Mouse (Mus musculus): ENCODE results near the gene Uso1. TPM values are rescaled to one million over a fixed set of nuclear protein-coding genes. Genes with fewer than 3 reads are reported as not detected.
A peak's percentile ranks its signal among the peaks of the same experiment; 100 is the strongest.

The Uso1 gene
- 40.7 and 51.6 TPM in 2 replicates for total RNA-seq (2012; rRNA removed)

DNA sequence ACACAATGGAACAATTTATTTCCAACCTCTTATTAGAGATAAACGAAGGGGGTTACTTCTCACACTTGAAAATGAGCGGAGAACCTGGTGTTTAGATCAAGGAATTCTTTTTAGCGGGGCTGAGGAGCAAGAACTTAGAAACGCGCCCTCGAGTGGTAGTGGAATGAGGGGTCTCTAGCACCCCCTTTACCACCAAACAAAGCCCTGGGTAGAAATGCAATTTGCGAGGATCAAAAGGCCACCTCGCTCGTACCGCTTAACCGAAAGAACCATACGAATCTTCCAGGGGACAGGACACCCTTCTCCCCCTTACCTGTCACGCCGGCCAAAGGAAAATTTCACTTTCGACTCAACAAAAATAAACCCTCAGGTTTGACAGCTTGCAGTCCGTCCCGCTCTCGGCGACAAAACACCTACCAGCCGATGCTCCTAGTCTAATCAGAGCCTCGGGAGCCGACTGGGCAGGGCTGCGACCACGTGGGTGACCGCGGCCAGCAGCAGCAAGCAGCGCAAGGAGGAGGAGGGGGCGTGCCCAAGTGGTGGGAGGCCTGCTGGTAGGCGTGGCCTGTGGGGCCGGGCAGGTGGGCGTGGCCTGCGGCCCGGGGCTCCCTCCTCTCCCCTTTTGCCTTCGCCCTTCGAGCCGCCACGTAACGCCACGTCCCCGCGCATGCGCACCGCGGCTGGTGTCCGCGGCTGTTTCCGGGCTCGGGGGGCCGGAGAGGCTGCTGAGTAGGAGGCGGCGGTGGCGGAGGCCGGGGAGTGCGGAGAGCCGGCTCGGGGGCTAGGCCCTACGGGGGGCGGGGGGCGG, at the start of gene Uso1:
Uso1 (plus strand) TSS at position 700 of the 808 bp plus-strand sequence.
- Histone ChIP-seq H3K9ac (ENCODE audit: insufficient read depth, low read depth, low read length, poor library complexity, severe bottlenecking) (peak within 1 kb of the TSS; percentile 81), H3K4me3 (ENCODE audit: insufficient read depth in 1 of 2, low read depth in 1 of 2, low read length in 2 of 2, poor library complexity in 1 of 2, severe bottlenecking in 1 of 2) (peak within 1 kb of the TSS; percentile 78 to 84), H3K36me3 (ENCODE audit: control insufficient read depth, insufficient read depth, low read length, poor library complexity, severe bottlenecking) (no peaks in the 10 kb centered on the region), H3K9me3 (ENCODE audit: control insufficient read depth, insufficient read depth, low read depth, low read length) (no peaks in the 10 kb centered on the region), H3K4me1 (ENCODE audit: control insufficient read depth in 2 of 2, insufficient read depth in 2 of 2, low read length in 2 of 2, poor library complexity in 1 of 2) (peaks cover 2 to 11% of the 10 kb centered on the region in 2 experiments; a peak in 3 of 4 replicates), H3K27ac (ENCODE audit: insufficient read depth, low read depth, low read length, poor library complexity, severe bottlenecking) (no peak within 1 kb of the TSS)
- TF ChIP-seq HCFC1 (IDR thresholded peaks at IDR 0.05; ENCODE audit: borderline replicate concordance, insufficient read depth, low read length) (no peak), CHD2 (IDR thresholded peaks at IDR 0.05; ENCODE audit: low read depth, low read length) (no peak), MAFK (IDR thresholded peaks at IDR 0.05; ENCODE audit: insufficient read depth, low read depth, low read length) (no peak), ZNF384 (IDR thresholded peaks at IDR 0.05; ENCODE audit: low read depth, low read length) (no peak), ZC3H11A (IDR thresholded peaks at IDR 0.05; ENCODE audit: borderline replicate concordance, low read depth, low read length) (no peak)
- in situ Hi-C loops (cut with MboI; ENCODE audit: low sequenced_read_pairs in 2 of 2, unreplicated experiment in 2 of 2), result no loop called here
- DNase-seq (ENCODE audit: low read depth, low spot score), result peak; percentile 90

DNA sequence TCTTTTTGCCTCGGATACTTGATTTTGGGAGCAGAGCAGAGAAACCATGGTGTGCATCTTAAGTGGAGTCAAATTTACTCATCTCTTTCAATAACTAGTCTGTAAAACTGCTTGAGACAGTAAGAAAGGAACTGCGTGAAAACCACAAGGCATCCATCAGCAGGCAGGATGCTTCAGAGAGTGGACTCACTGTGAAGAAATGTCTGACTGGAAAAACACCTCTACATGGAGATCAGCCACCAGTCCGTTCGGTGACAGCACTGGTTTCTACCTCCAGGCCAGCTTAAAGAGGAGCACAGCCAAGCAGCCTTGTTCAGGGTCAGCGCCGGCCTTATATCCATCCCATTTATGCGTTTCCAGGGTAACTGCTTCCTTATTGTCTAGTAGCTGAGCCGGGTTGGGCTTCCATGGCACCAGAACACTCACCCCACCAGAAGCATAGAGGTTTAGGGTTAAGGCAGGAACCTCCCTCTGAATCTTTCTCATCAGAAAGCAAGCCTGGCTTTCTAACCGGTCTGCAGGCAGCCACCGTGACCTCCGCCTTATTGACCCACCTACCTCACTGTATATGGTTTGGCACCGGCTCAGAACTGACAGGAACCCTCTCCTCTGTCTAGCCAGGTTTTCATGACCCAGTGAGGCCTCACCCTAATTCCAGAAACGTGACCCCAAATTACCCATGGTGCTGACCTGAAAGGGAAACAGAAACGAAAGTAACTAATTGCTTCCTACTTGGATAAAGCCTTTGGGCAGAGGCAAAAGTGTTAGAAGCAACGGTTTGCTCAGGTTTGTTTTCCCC, 44.3 kb upstream of the Uso1 start:
- Histone ChIP-seq H3K9ac (ENCODE audit: insufficient read depth, low read depth, low read length, poor library complexity, severe bottlenecking) (no peak overlapping the region), H3K4me1 (ENCODE audit: control insufficient read depth in 2 of 2, insufficient read depth in 2 of 2, low read length in 2 of 2, poor library complexity in 1 of 2) (peaks cover 8 to 10% of the 10 kb centered on the region in 2 experiments; a peak in 2 of 4 replicates), H3K4me3 (ENCODE audit: insufficient read depth in 1 of 2, low read depth in 1 of 2, low read length in 2 of 2, poor library complexity in 1 of 2, severe bottlenecking in 1 of 2) (no peak overlapping the region), H3K27ac (ENCODE audit: insufficient read depth, low read depth, low read length, poor library complexity, severe bottlenecking) (no peak overlapping the region), H3K36me3 (ENCODE audit: control insufficient read depth, insufficient read depth, low read length, poor library complexity, severe bottlenecking) (no peaks in the 10 kb centered on the region), H3K9me3 (ENCODE audit: control insufficient read depth, insufficient read depth, low read depth, low read length) (no peaks in the 10 kb centered on the region)
- in situ Hi-C loops (cut with MboI; ENCODE audit: low sequenced_read_pairs in 2 of 2, unreplicated experiment in 2 of 2), result no loop called here
- no peak for DNase-seq (ENCODE audit: low read depth, low spot score)
- TF ChIP-seq ZC3H11A (IDR thresholded peaks at IDR 0.05; ENCODE audit: borderline replicate concordance, low read depth, low read length), result no peak

DNA sequence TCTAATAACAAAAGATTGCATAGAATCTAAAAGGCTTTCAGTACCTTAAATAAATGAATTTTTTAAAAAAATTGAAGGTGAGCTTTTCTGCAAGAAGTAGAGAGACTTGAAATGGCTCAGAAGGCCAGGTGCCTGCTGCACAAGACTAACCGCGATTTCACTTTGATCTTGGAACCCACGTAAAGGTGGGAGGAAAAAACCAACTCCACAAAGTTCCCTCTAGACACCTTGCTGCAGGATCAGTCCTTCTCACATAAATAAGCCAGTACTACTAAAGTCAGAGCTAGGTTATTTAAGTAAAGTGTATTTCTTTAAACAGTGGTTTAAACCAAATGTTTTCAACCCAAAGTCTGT, 43.7 kb upstream of the Uso1 start:
- DNase-seq (ENCODE audit: low read depth, low spot score), result no peak
- no peak overlapping the region for H3K4me3 ChIP-seq (ENCODE audit: insufficient read depth in 1 of 2, low read depth in 1 of 2, low read length in 2 of 2, poor library complexity in 1 of 2, severe bottlenecking in 1 of 2)
- no peak overlapping the region for H3K27ac ChIP-seq (ENCODE audit: insufficient read depth, low read depth, low read length, poor library complexity, severe bottlenecking)
- TF ChIP-seq CHD2 (IDR thresholded peaks at IDR 0.05; ENCODE audit: low read depth, low read length) (no peak), HCFC1 (IDR thresholded peaks at IDR 0.05; ENCODE audit: borderline replicate concordance, insufficient read depth, low read length) (no peak)
- no peak overlapping the region for H3K9ac ChIP-seq (ENCODE audit: insufficient read depth, low read depth, low read length, poor library complexity, severe bottlenecking)
- no peaks in the 10 kb centered on the region for H3K9me3 ChIP-seq (ENCODE audit: control insufficient read depth, insufficient read depth, low read depth, low read length)
- in situ Hi-C loops (cut with MboI; ENCODE audit: low sequenced_read_pairs in 2 of 2, unreplicated experiment in 2 of 2), result no loop called here
- H3K4me1 ChIP-seq (ENCODE audit: control insufficient read depth in 2 of 2, insufficient read depth in 2 of 2, low read length in 2 of 2, poor library complexity in 1 of 2), result peaks cover 12 to 13% of the 10 kb centered on the region in 2 experiments; a peak in 3 of 4 replicates
- no peaks in the 10 kb centered on the region for H3K36me3 ChIP-seq (ENCODE audit: control insufficient read depth, insufficient read depth, low read length, poor library complexity, severe bottlenecking)

DNA sequence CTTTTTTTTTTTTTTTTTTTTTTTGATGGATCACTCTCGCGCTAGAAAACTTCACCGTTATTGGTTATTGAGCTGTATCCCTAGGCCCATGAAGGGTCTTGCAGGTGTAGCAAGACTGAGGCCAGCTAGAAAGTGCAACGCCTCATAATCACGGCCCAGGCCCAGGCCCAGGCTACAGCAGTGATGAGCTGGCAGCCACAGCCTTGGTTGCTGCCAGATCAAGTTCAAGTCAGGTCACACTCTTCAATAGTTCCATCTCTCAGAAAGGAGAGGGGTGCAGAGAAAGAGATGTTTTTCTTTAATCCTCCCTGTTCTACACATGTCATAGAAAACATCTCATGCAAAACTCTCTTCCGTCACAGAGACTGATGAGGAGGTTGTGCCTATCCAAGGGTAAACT, 41.0 kb upstream of the Uso1 start:
- no peak overlapping the region for H3K9ac ChIP-seq (ENCODE audit: insufficient read depth, low read depth, low read length, poor library complexity, severe bottlenecking)
- H3K4me3 ChIP-seq (ENCODE audit: insufficient read depth in 1 of 2, low read depth in 1 of 2, low read length in 2 of 2, poor library complexity in 1 of 2, severe bottlenecking in 1 of 2), result no peak overlapping the region
- DNase-seq (ENCODE audit: low read depth, low spot score), result no peak
- no peaks in the 10 kb centered on the region for H3K9me3 ChIP-seq (ENCODE audit: control insufficient read depth, insufficient read depth, low read depth, low read length)
- H3K27ac ChIP-seq (ENCODE audit: insufficient read depth, low read depth, low read length, poor library complexity, severe bottlenecking), result no peak overlapping the region
- in situ Hi-C loops (cut with MboI; ENCODE audit: low sequenced_read_pairs in 2 of 2, unreplicated experiment in 2 of 2), result no loop called here
- TF ChIP-seq ZNF384 (IDR thresholded peaks at IDR 0.05; ENCODE audit: low read depth, low read length) (no peak), CHD2 (IDR thresholded peaks at IDR 0.05; ENCODE audit: low read depth, low read length) (no peak), HCFC1 (IDR thresholded peaks at IDR 0.05; ENCODE audit: borderline replicate concordance, insufficient read depth, low read length) (no peak), MAFK (IDR thresholded peaks at IDR 0.05; ENCODE audit: insufficient read depth, low read depth, low read length) (no peak), ZC3H11A (IDR thresholded peaks at IDR 0.05; ENCODE audit: borderline replicate concordance, low read depth, low read length) (no peak)
- H3K4me1 ChIP-seq (ENCODE audit: control insufficient read depth in 2 of 2, insufficient read depth in 2 of 2, low read length in 2 of 2, poor library complexity in 1 of 2), result peaks cover 14 to 25% of the 10 kb centered on the region in 2 experiments; a peak in 3 of 4 replicates
- H3K36me3 ChIP-seq (ENCODE audit: control insufficient read depth, insufficient read depth, low read length, poor library complexity, severe bottlenecking), result no peaks in the 10 kb centered on the region

Measured in ES-E14 (cell line).